Mouse (Mus musculus): Measurements from ENCODE around the gene Gm49318. TPM values are rescaled to one million over a fixed set of nuclear protein-coding genes. Genes with fewer than 3 reads are reported as not detected.

The Gm49318 gene
- polyA plus RNA-seq, 1 experiment from 2014 or later = not detected

DNA sequence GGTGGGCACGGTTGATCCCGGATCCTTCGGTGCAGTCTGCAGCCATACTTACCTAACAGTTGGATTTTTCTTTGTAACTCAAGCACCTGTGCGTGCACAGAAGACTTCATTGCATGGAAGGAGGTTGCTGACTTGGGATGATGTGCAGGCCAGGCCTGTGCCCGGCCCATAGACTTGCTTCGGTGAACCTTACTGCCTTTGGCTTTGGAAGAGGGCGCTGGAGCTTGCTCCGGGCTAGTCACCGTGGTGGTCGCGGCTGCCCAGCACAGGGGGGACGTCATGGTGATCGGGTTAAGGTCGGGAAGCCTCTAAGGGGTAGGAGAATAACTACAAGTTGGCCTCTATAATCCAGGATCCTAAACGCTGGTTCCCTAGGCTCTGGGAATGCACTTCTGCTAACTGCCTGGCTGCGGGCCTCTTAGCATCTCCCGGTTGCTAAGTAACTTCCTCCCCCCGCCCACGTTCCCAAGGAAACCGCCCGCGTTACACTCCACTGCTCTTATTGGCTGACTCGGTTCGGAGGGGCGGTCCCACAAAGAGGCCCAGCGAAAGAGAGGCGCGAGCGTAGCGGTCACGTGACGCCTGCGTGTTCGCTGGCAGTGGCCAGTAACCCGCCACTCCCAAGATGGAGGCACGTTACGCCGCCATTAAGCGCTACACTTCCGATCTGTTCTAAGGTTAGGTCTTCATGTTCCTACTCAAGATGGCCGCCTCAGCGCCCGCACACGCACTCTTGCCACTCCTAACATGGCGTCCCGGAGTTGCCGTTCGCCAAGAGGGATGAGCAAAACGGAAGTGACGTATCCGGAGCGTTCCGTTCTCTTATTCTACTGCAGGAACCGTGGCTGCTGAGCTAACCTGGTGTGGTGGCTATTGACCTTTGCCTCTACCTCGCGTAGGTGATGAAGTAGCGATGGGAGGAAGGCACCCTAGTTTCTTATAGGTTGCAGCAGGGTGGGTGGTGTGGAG is 68.6 kb downstream of the Gm49318 start, which contains the start of the genes Ccdc151 and Prkcsh:
Gene Ccdc151, minus strand, starts transcription at position 441 of the 969 bp plus-strand sequence.
Gene Prkcsh, plus strand, starts transcription at position 613 of the 969 bp plus-strand sequence.
- Histone ChIP-seq H3K9me3 (ENCODE audit: control insufficient read depth, low read length) (no peaks in the 10 kb centered on the region), H3K36me3 (ENCODE audit: control insufficient read depth, insufficient read depth, low read length) (peaks cover 38% of the 10 kb centered on the region), H3K4me1 (ENCODE audit: control insufficient read depth, insufficient read depth, low read length) (peaks cover 16% of the 10 kb centered on the region), H3K4me2 (ENCODE audit: low read depth, low read length) (peak within 1 kb of the TSS; percentile 63), H3K27ac (replicated peaks; ENCODE audit: low read depth, low read length) (peak within 1 kb of the TSS; percentile 48; the same call in 1 of the 2 replicates), H3K9ac (ENCODE audit: low read depth, low read length) (peak within 1 kb of the TSS; percentile 70), H3K27me3 (replicated peaks; ENCODE audit: control insufficient read depth, insufficient read depth, low read length) (no peaks in the 10 kb centered on the region), H3K4me3 (ENCODE audit: low read depth, low read length) (peak within 1 kb of the TSS; percentile 67)
- DNase-seq (ENCODE audit: low spot score) = peak; percentile 100
- ATAC-seq (ENCODE audit: low read depth) = peak; percentile 100
- 8% methylated on average over 49 of the region's 57 CpGs for WGBS

DNA sequence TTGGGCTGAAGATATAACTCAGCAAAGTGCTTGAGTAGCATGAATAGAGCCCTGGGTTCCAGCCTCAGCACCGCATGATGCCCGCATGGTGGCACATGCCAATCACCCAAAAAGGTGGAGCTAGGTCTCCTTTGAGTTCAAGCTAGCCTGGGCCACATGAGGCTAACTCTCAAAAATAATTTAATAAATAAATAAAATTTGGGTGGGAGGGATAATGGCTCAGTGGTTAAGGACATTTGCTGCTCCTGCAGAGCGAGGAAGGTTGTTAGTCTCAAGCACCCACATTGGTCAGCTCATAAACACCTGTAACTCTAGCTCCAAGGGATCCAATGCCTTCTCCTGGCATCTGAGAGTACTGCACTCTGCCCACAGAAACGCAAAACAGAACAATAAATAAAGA is 69.4 kb downstream of the Gm49318 start:
- DNase-seq (ENCODE audit: low spot score) = no peak
- Histone ChIP-seq H3K4me3 (ENCODE audit: low read depth, low read length) (no peak overlapping the region), H3K27me3 (replicated peaks; ENCODE audit: control insufficient read depth, insufficient read depth, low read length) (no peaks in the 10 kb centered on the region), H3K36me3 (ENCODE audit: control insufficient read depth, insufficient read depth, low read length) (peaks cover 30% of the 10 kb centered on the region), H3K27ac (replicated peaks; ENCODE audit: low read depth, low read length) (no peak overlapping the region), H3K4me1 (ENCODE audit: control insufficient read depth, insufficient read depth, low read length) (peaks cover 16% of the 10 kb centered on the region), H3K9ac (ENCODE audit: low read depth, low read length) (no peak overlapping the region), H3K9me3 (ENCODE audit: control insufficient read depth, low read length) (no peaks in the 10 kb centered on the region), H3K4me2 (ENCODE audit: low read depth, low read length) (no peak overlapping the region)
- ATAC-seq (ENCODE audit: low read depth) = no peak
- 84% methylated on average over 4 of the region's 4 CpGs for WGBS

DNA sequence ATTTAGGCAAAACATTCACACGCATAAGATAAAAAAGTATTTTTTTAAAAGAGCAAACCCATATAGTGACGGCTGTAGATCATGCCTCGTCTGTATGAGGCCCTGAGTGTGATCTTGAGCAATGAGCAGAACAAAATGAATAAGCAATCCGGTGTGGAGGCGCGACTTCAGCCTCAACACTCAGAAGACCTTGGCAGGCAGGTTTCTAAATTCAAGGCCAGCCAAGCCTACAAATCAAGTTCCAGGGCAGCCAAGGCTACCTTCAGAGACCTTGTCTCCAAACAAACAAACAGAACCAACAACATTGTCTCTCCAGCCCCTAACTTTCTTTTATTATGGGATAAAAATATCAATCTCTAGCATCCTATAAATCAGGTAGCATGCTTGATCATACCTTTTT is 70.8 kb downstream of the Gm49318 start:
- Histone ChIP-seq H3K9ac (ENCODE audit: low read depth, low read length) (no peak overlapping the region), H3K4me3 (ENCODE audit: low read depth, low read length) (no peak overlapping the region), H3K4me2 (ENCODE audit: low read depth, low read length) (no peak overlapping the region), H3K4me1 (ENCODE audit: control insufficient read depth, insufficient read depth, low read length) (peaks cover 16% of the 10 kb centered on the region), H3K27ac (replicated peaks; ENCODE audit: low read depth, low read length) (no peak overlapping the region), H3K27me3 (replicated peaks; ENCODE audit: control insufficient read depth, insufficient read depth, low read length) (no peaks in the 10 kb centered on the region), H3K36me3 (ENCODE audit: control insufficient read depth, insufficient read depth, low read length) (peaks cover 16% of the 10 kb centered on the region; the same call in 1 of the 2 replicates), H3K9me3 (ENCODE audit: control insufficient read depth, low read length) (no peaks in the 10 kb centered on the region)
- no peak for ATAC-seq (ENCODE audit: low read depth)
- 87% methylated on average over 6 of the region's 6 CpGs for WGBS
- no peak for DNase-seq (ENCODE audit: low spot score)

DNA sequence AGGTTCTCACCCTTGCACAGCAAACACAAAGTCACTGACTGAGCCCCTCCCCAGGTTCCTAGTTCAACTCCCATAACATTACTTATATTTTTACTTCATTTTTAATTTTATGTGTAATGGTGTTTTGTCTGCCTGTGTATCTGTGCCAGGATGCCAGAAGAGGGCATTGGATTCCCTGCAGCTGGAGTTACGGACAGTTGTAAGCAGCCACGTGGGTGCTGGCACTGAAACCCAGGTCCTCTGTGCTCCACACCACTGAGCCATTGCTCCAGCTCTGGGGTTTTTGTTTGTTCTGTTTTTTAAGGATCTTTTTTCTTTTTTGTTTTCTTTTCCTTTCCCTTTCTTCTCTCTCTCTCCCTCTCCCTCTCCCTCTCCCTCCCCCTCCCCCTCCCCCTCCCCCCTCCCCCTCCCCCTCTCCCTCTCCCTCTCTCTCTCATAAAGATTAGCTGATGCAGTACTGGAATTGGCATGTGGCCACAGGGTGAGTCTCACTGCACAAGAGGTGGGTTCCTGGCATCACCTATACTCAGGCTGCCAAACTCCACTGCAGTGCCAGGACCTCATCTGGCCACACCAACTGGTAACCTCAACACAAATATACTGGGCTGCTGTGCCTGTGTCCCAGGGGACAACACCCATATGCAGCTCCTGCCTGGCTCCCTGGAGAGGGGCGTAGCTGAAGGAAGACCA is 74.7 kb downstream of the Gm49318 start:
- ATAC-seq (ENCODE audit: low read depth) = no peak
- H3K27ac ChIP-seq (replicated peaks; ENCODE audit: low read depth, low read length) = no peak overlapping the region

DNA sequence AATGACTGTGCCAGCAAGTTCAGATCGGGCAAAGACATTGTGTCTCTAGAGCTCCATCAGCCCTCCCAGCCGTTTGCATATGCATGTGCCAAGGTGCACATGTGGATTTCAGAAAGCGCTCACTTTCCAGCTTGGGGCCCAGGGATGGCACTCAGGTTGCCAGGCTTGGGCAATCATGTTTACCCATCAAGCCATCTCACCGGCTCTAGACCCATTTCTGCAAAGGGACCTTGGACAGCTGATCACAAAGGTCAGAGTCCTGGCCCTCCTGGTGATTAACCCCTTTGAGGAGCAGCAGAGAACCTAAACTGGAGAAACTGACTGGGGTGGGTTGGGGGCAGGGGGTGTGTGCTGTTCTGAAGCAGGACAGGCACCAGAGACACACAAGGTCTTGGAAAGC is 78.8 kb downstream of the Gm49318 start:
- no peak overlapping the region for H3K27ac ChIP-seq (replicated peaks; ENCODE audit: low read depth, low read length)
- H3K27me3 ChIP-seq (replicated peaks; ENCODE audit: control insufficient read depth, insufficient read depth, low read length) = peaks cover 58% of the 10 kb centered on the region
- 0 out of 2 replicates have a peak, but pooled peaks cover 14% of the 10 kb centered on the region for H3K4me1 ChIP-seq (ENCODE audit: control insufficient read depth, insufficient read depth, low read length)
- no peak overlapping the region for H3K4me3 ChIP-seq (ENCODE audit: low read depth, low read length)
- ATAC-seq (ENCODE audit: low read depth) = no peak
- H3K9me3 ChIP-seq (ENCODE audit: control insufficient read depth, low read length) = no peaks in the 10 kb centered on the region
- 73% methylated on average over 4 of the region's 4 CpGs for WGBS
- no peak overlapping the region for H3K9ac ChIP-seq (ENCODE audit: low read depth, low read length)
- no peaks in the 10 kb centered on the region for H3K36me3 ChIP-seq (ENCODE audit: control insufficient read depth, insufficient read depth, low read length)
- no peak for DNase-seq (ENCODE audit: low spot score)
- no peak overlapping the region for H3K4me2 ChIP-seq (ENCODE audit: low read depth, low read length)

More for the DNA sequence above, 74.7 kb downstream of the Gm49318 start:
- no peak overlapping the region for H3K9ac ChIP-seq (ENCODE audit: low read depth, low read length)
- DNase-seq (ENCODE audit: low spot score) = no peak
- H3K4me3 ChIP-seq (ENCODE audit: low read depth, low read length) = no peak overlapping the region
- H3K9me3 ChIP-seq (ENCODE audit: control insufficient read depth, low read length) = no peaks in the 10 kb centered on the region
- peaks cover 17% of the 10 kb centered on the region for H3K27me3 ChIP-seq (replicated peaks; ENCODE audit: control insufficient read depth, insufficient read depth, low read length)
- 85% methylated on average over 3 of the region's 3 CpGs for WGBS
- no peaks in the 10 kb centered on the region for H3K4me1 ChIP-seq (ENCODE audit: control insufficient read depth, insufficient read depth, low read length)
- H3K4me2 ChIP-seq (ENCODE audit: low read depth, low read length) = no peak overlapping the region
- H3K36me3 ChIP-seq (ENCODE audit: control insufficient read depth, insufficient read depth, low read length) = no peaks in the 10 kb centered on the region

DNA sequence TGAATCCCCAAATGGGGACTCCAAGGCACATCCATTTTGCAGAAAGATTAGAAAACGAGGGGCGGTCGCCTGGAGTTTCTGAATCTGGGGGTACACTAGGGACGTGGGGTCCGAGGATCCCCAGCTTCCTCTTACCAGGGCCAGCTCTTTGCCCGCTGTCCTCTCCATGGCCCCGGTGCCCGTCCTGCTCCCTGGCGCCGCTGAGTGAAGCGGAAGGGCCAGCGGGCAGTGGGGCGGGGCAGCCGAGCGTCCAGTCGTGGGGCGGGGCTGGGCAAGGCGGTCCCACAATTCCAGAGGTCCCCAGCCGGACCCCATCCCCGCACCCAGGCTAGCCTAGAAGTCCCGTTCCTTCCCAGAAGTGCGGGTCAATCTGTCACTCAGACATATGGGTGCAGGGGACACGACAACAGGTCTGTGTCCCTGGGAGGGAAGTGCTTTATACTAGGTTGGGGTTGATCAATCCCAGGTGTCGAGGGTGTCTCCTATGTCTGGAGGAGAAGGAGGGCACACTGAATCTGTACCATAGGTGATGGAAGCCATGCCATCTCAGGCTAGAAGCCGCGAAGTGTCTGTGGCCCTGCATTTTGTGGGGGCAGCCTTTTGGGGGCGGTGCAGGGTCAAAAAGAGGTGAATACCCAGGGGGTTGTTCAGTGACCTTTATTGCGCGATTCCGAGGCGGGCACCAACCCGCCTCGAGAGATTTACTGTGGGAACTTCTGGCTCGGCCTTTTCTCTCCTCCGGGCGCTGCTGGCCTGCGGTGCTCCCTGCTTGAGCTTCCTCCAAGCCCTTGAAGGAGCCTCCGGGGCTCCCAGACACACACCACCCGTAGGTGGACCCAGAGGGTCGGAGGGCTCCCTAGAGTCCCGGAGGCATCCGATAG is 81.6 kb downstream of the Gm49318 start, which contains the start of gene Rgl3:
Gene Rgl3, minus strand, starts transcription at position 217 of the 881 bp plus-strand sequence.
- Histone ChIP-seq H3K27ac (replicated peaks; ENCODE audit: low read depth, low read length) (no peak within 1 kb of the TSS), H3K9ac (ENCODE audit: low read depth, low read length) (peak within 1 kb of the TSS; percentile 52), H3K4me3 (ENCODE audit: low read depth, low read length) (peak within 1 kb of the TSS; percentile 39), H3K4me2 (ENCODE audit: low read depth, low read length) (peak within 1 kb of the TSS; percentile 56), H3K27me3 (replicated peaks; ENCODE audit: control insufficient read depth, insufficient read depth, low read length) (peaks cover 78% of the 10 kb centered on the region), H3K4me1 (ENCODE audit: control insufficient read depth, insufficient read depth, low read length) (0 out of 2 replicates have a peak, but pooled peaks cover 14% of the 10 kb centered on the region), H3K36me3 (ENCODE audit: control insufficient read depth, insufficient read depth, low read length) (no peaks in the 10 kb centered on the region), H3K9me3 (ENCODE audit: control insufficient read depth, low read length) (no peaks in the 10 kb centered on the region)
- 1% methylated on average over 36 of the region's 42 CpGs for WGBS
- ATAC-seq (ENCODE audit: low read depth) = no peak; the same call in 1 of the 2 replicates
- DNase-seq (ENCODE audit: low spot score) = peak; percentile 7

DNA sequence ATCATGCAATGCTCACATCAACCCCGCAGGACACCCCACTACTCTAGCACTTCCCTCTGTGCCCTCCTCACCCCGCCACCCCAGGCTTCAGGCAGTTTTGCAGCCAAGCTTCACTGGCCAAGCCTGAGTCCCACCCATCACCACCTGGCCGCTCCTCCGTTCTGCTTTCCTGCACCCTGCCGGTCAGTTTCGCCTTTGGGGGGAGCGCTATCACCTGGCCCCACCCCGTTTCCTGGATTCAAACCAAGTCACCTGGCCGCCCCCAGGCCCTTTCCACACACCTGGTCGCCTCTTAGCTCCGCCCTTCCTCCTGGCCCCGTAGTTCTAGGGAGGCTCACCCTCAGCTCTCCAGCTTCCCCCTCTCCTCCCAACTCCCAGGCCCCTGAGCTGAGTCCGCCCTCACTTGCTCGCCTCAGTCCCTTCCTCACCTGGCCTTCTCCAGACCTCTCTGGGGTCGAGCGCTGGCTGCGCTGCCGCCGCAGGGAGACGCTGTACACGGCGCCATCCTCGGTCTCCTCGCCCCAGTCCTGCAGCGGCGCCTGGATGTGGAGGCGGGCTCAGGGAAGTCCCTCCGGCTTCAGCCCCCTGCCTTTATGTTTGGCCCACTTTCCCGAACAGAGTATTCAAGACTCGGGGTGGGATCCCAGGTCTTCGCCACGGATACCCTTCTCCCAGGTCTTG is 82.5 kb downstream of the Gm49318 start:
- Histone ChIP-seq H3K4me1 (ENCODE audit: control insufficient read depth, insufficient read depth, low read length) (0 out of 2 replicates have a peak, but pooled peaks cover 14% of the 10 kb centered on the region), H3K27me3 (replicated peaks; ENCODE audit: control insufficient read depth, insufficient read depth, low read length) (peaks cover 78% of the 10 kb centered on the region), H3K4me2 (ENCODE audit: low read depth, low read length) (peak overlapping the region; percentile 56), H3K9ac (ENCODE audit: low read depth, low read length) (peak overlapping the region; percentile 52), H3K4me3 (ENCODE audit: low read depth, low read length) (peak overlapping the region; percentile 39), H3K36me3 (ENCODE audit: control insufficient read depth, insufficient read depth, low read length) (no peaks in the 10 kb centered on the region), H3K27ac (replicated peaks; ENCODE audit: low read depth, low read length) (no peak overlapping the region), H3K9me3 (ENCODE audit: control insufficient read depth, low read length) (no peaks in the 10 kb centered on the region)
- no peak for DNase-seq (ENCODE audit: low spot score)
- under 1% methylated on average over 31 of the region's 32 CpGs for whole genome bisulfite sequencing
- ATAC-seq (ENCODE audit: low read depth) = peak; percentile 56

Measured in embryonic facial prominence, embryonic 14.5 days (tissue).